Mouse (Mus musculus) kidney, embryonic 14.5 days (tissue): ENCODE results near the gene Gm20823. TPM values are rescaled to one million over a fixed set of nuclear protein-coding genes. Genes with fewer than 3 reads are reported as not detected.
"Not testable (repeated sequence)": the region's sequence is repeated elsewhere in the genome, so short reads cannot be mapped to it uniquely, and the experiment has no call there.

Source experiments
- ATAC-seq: fragments of 200-750 bp; cut with Nextera tagmentation; 2 replicates; pipeline ENCODE4 v1.8.0; 2017; ENCODE audit warnings: moderate number of reproducible peaks, mild to moderate bottlenecking, moderate TSS enrichment, moderate library complexity; ENCODE audit not compliant: low FRiP score, low TSS enrichment
- H3K27ac ChIP-seq: fragments of 300-500 bp; sonication (generic); 2 replicates; pipeline ENCODE4 v1.5.1; 2014; ENCODE audit warnings: low read depth, mild to moderate bottlenecking, low read length, moderate library complexity, mixed read lengths
- H3K27me3 ChIP-seq: fragments of 300-500 bp; sonication (generic); 2 replicates; pipeline ENCODE4 v1.6.1; 2014; ENCODE audit warnings: mild to moderate bottlenecking, low read length; ENCODE audit not compliant: control insufficient read depth, insufficient read depth
- H3K36me3 ChIP-seq: fragments of 300-500 bp; sonication (generic); 2 replicates; pipeline ENCODE4 v1.6.1; 2014; ENCODE audit warnings: low read length, mixed read lengths; ENCODE audit not compliant: control insufficient read depth, insufficient read depth
- H3K4me1 ChIP-seq: fragments of 300-500 bp; sonication (generic); 2 replicates; pipeline ENCODE4 v1.6.1; 2014; ENCODE audit warnings: low read length, mixed read lengths; ENCODE audit not compliant: control insufficient read depth, insufficient read depth
- H3K4me2 ChIP-seq: fragments of 300-500 bp; sonication (generic); replicated peaks from 2 replicates; pipeline ENCODE4 v1.6.1; 2014; ENCODE audit warnings: low read depth, mild to moderate bottlenecking, low read length
- H3K4me3 ChIP-seq: fragments of 300-500 bp; sonication (generic); 2 replicates; pipeline ENCODE4 v1.5.1; 2014; ENCODE audit warnings: mild to moderate bottlenecking, low read length
- H3K9ac ChIP-seq: fragments of 300-500 bp; sonication (generic); 2 replicates; pipeline ENCODE4 v1.6.1; 2014; ENCODE audit warnings: low read depth, mild to moderate bottlenecking, low read length, moderate library complexity
- H3K9me3 ChIP-seq: fragments of 300-500 bp; sonication (generic); 2 replicates; pipeline ENCODE4 v1.6.1; 2016; ENCODE audit warnings: low read length; ENCODE audit not compliant: control insufficient read depth
- WGBS: fragments of 180-500 bp; shearing (Covaris S2); extraction: QIAGEN DNeasy Blood & Tissue Kit; methylation state at CpG from one replicate; pipeline ENCODE4 v1.1.7; 2014; 5-methylcytosine and 5-hydroxymethylcytosine counted together
- polyA plus RNA-seq: library from polyadenylated mRNA; unstranded; fragments of >200 nt; fragmentation: Nextera tagmentation; extraction: Ambion mirVana; gene quantifications from 2 replicates; pipeline ENCODE4 v1.2.1, GENCODE M21; 2014

The Gm20823 gene
- polyA plus RNA-seq = not detected in 2 replicates

GRCm38 (mm10) chrY:62464745-62465144, at the start of gene Gm20823:
Gm20823 (minus strand) TSS chrY:62464845.
- H3K4me1 ChIP-seq, H3K27me3 ChIP-seq, H3K36me3 ChIP-seq, H3K9ac ChIP-seq, H3K9me3 ChIP-seq, ATAC-seq, H3K27ac ChIP-seq, H3K4me3 ChIP-seq, H3K4me2 ChIP-seq: not testable (repeated sequence)
- WGBS = no CpG with 5 or more reads among the region's 4 CpGs
